Mouse (Mus musculus) embryonic fibroblast, embryonic 13.5 days (primary cell): ENCODE results near the gene Znhit2.

Source experiments
- CTCF ChIP-seq: IDR thresholded peaks from 2 replicates; pipeline ENCODE4 v1.5.1; 2011; ENCODE audit warnings: mild to moderate bottlenecking, control low read depth, low read length, moderate library complexity, borderline replicate concordance; ENCODE audit not compliant: insufficient read depth
- POLR2A ChIP-seq: IDR thresholded peaks from 2 replicates; pipeline ENCODE4 v1.6.1; 2011; ENCODE audit warnings: low read depth, mild to moderate bottlenecking, control low read depth, low read length, moderate library complexity

- TF ChIP-seq CTCF = no peak
- TF ChIP-seq POLR2A = no peak
Measured at GRCm38 (mm10) chr19:6058966-6059365, 2.0 kb upstream of the Znhit2 start.
